In the genomic region with DNA sequence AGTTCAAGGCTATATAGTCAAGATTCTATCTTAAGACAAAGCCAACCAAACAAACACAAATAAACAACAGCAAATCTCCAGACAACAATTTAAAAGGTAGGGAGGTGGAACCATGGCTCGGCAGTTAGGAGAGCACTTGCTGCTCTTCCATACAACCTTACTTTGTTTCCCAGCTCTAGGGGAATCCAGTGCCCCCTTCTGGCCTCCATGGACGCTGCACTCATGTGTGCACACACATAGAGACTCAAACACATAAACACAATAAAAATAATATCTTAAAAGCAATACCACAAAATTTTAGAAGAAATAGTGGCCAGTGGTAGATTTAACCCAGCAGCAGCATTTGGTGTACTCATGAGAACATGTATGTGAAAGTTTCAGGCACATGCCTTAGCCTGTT, we compare ENCODE assay signal across 14 mouse cellular contexts. TPM values are rescaled to one million over a fixed set of nuclear protein-coding genes. Genes with fewer than 3 reads are reported as not detected.
DNase-seq lines count a peak whose midpoint lies in the region; ATAC-seq and TF ChIP-seq lines count a peak whose summit lies in the region.
"Had no signal": no experiment of that assay in that cellular context is flagged by ENCODE, and none has a peak within 500 bp of the region (broad histone marks: within the 10 kb centered on the region; RNA-seq: fewer than 3 reads in every experiment).

No protein-coding gene starts in this region.

- no peak for TF ChIP-seq EP300 in heart, adult 2 months (IDR thresholded peaks at IDR 0.05; ENCODE audit: insufficient read depth, low read depth, low read length)
- no peak for TF ChIP-seq EP300 in lung, postnatal 0 days (IDR thresholded peaks at IDR 0.05)

- no peaks in the 10 kb centered on the region for H3K4me1 ChIP-seq in heart, adult 2 months (ENCODE audit: control insufficient read depth, insufficient read depth, low read length)
- no peaks in the 10 kb centered on the region for H3K4me1 ChIP-seq in heart, embryonic 10.5 days
- H3K4me1 ChIP-seq in lung, postnatal 0 days (ENCODE audit: insufficient read depth, low read depth, low read length): no peaks in the 10 kb centered on the region
- H3K4me1 ChIP-seq in limb, embryonic 10.5 days: no peaks in the 10 kb centered on the region
- H3K4me1 ChIP-seq in intestine, embryonic 15.5 days (replicated peaks): no peaks in the 10 kb centered on the region
- H3K4me1 ChIP-seq: embryonic facial prominence, embryonic 13.5 days had no signal

- WGBS in heart, adult 2 months: 48% methylated on average over 2 of the region's 2 CpGs
- WGBS in heart, embryonic 10.5 days: 57% methylated on average over 2 of the region's 2 CpGs
- 52% methylated on average over 2 of the region's 2 CpGs for WGBS in lung, postnatal 0 days
- whole genome bisulfite sequencing in limb, embryonic 10.5 days: 67% methylated on average over 2 of the region's 2 CpGs
- WGBS in intestine, embryonic 15.5 days: 59% methylated on average over 2 of the region's 2 CpGs

- H3K9ac ChIP-seq in heart, adult 2 months (ENCODE audit: low read depth, low read length): no peak overlapping the region
- H3K9ac ChIP-seq in lung, postnatal 0 days (replicated peaks; ENCODE audit: low read depth): no peak overlapping the region
- no peak overlapping the region for H3K9ac ChIP-seq in intestine, embryonic 15.5 days
- H3K9ac ChIP-seq: embryonic facial prominence, embryonic 13.5 days had no signal

- H3K4me2 ChIP-seq in lung, postnatal 0 days (replicated peaks; ENCODE audit: low read depth, low read length): no peak overlapping the region
- H3K4me2 ChIP-seq in intestine, embryonic 15.5 days (replicated peaks): no peak overlapping the region
- H3K4me2 ChIP-seq: embryonic facial prominence, embryonic 13.5 days had no signal

- peak; percentile 31 for TF ChIP-seq CTCF in heart, adult 2 months (IDR thresholded peaks at IDR 0.05)
- peak; percentile 19; the same call in 1 of the 2 replicates for TF ChIP-seq CTCF in lung, postnatal 0 days (IDR thresholded peaks at IDR 0.05)

- no peak for TF ChIP-seq POLR2A in heart, adult 2 months (IDR thresholded peaks at IDR 0.05; ENCODE audit: insufficient read depth, low read depth, low read length)

- peak in 1 of 2 experiments; percentile 20 for DNase-seq in heart, adult 2 months
- DNase-seq in heart, embryonic 10.5 days (ENCODE audit: low spot score): no peak
- no peak for DNase-seq in lung, postnatal 0 days (ENCODE audit: low spot score)
- no peak for DNase-seq in lung, adult 18-20 months
- peak; percentile 32 for DNase-seq in ES-CJ7 (ENCODE audit: low read depth, low spot score)
- peak; percentile 40 for DNase-seq in limb, embryonic 10.5 days (ENCODE audit: low spot score)
- no peak for DNase-seq in natural killer cell, adult 2 months (ENCODE audit: low spot score in 2 of 2)
- DNase-seq: heart, postnatal 4 days had no signal

- intact Hi-C loops in heart, adult 2 months (cut with DNase I): no loop called here

- H3K79me2 ChIP-seq in heart, adult 2 months (replicated peaks; ENCODE audit: control insufficient read depth, insufficient read depth, low read length): no peaks in the 10 kb centered on the region

- no peak overlapping the region for H3K4me3 ChIP-seq in heart, adult 2 months
- H3K4me3 ChIP-seq in heart, embryonic 10.5 days: no peak overlapping the region
- H3K4me3 ChIP-seq in lung, postnatal 0 days (ENCODE audit: low read depth, low read length): no peak overlapping the region
- no peak overlapping the region for H3K4me3 ChIP-seq in limb, embryonic 10.5 days
- H3K4me3 ChIP-seq in intestine, embryonic 15.5 days (replicated peaks): no peak overlapping the region
- H3K4me3 ChIP-seq: embryonic facial prominence, embryonic 13.5 days had no signal

- no peak overlapping the region for H3K27ac ChIP-seq in heart, adult 2 months
- H3K27ac ChIP-seq in heart, embryonic 10.5 days: no peak overlapping the region
- H3K27ac ChIP-seq in lung, postnatal 0 days (ENCODE audit: low read length): no peak overlapping the region
- no peak overlapping the region for H3K27ac ChIP-seq in limb, embryonic 10.5 days
- H3K27ac ChIP-seq in intestine, embryonic 15.5 days: no peak overlapping the region
- H3K27ac ChIP-seq: embryonic facial prominence, embryonic 13.5 days had no signal

- ATAC-seq in lung, postnatal 0 days: no peak
- ATAC-seq in intestine, embryonic 15.5 days: no peak

- no peaks in the 10 kb centered on the region for H3K27me3 ChIP-seq in heart, adult 2 months (ENCODE audit: control insufficient read depth, insufficient read depth, low read length)
- no peaks in the 10 kb centered on the region for H3K27me3 ChIP-seq in heart, embryonic 10.5 days (ENCODE audit: insufficient read depth, poor library complexity, severe bottlenecking)
- no peaks in the 10 kb centered on the region for H3K27me3 ChIP-seq in lung, postnatal 0 days (replicated peaks; ENCODE audit: insufficient read depth, low read length)
- no peaks in the 10 kb centered on the region for H3K27me3 ChIP-seq in limb, embryonic 10.5 days (ENCODE audit: low read depth, poor library complexity, severe bottlenecking)
- no peaks in the 10 kb centered on the region for H3K27me3 ChIP-seq in intestine, embryonic 15.5 days (replicated peaks)
- H3K27me3 ChIP-seq: embryonic facial prominence, embryonic 13.5 days had no signal

- H3K9me3 ChIP-seq in heart, embryonic 10.5 days: peaks cover 52% of the 10 kb centered on the region
- H3K9me3 ChIP-seq in lung, postnatal 0 days (ENCODE audit: low read length): peaks cover 47% of the 10 kb centered on the region
- H3K9me3 ChIP-seq in limb, embryonic 10.5 days (replicated peaks): peaks cover 50% of the 10 kb centered on the region
- peaks cover 31% of the 10 kb centered on the region for H3K9me3 ChIP-seq in intestine, embryonic 15.5 days

- no peaks in the 10 kb centered on the region for H3K36me3 ChIP-seq in heart, adult 2 months (ENCODE audit: control insufficient read depth, insufficient read depth, low read length)
- no peaks in the 10 kb centered on the region for H3K36me3 ChIP-seq in heart, embryonic 10.5 days
- H3K36me3 ChIP-seq in lung, postnatal 0 days (ENCODE audit: insufficient read depth, low read length): no peaks in the 10 kb centered on the region
- H3K36me3 ChIP-seq in limb, embryonic 10.5 days: no peaks in the 10 kb centered on the region
- no peaks in the 10 kb centered on the region for H3K36me3 ChIP-seq in intestine, embryonic 15.5 days
- H3K36me3 ChIP-seq: embryonic facial prominence, embryonic 13.5 days had no signal

RNA-seq across cellular contexts. Expression of a gene that starts 5.4 kb away (rescaled TPM):
- total RNA-seq in heart, adult 2 months (2021): not detected
- polyA plus RNA-seq in heart, adult 2 months (2012; rRNA removed): 0.32 TPM in 1 of 2 replicates, not detected in the other
- not detected in 2 replicates for polyA plus RNA-seq in heart, embryonic 10.5 days (2016; fragmentation: Nextera tagmentation; extraction: Ambion mirVana)
- 0.21 and 0.26 TPM in 2 replicates for polyA plus RNA-seq in lung, postnatal 0 days (2015; fragmentation: Nextera tagmentation; extraction: Ambion mirVana)
- 0.13 TPM in 1 of 2 replicates, not detected in the other for polyA plus RNA-seq in limb, embryonic 10.5 days (2016; fragmentation: Nextera tagmentation; extraction: Ambion mirVana)
- 29.2 and 30.1 TPM in 2 replicates for polyA plus RNA-seq in intestine, embryonic 15.5 days (2015; fragmentation: Nextera tagmentation; extraction: Ambion mirVana)
- total RNA-seq: ES-E14; heart, postnatal 4 days; layer of hippocampus, postnatal 10 days; megakaryocyte-erythroid progenitor cell, adult 5-6 weeks had no signal
- polyA plus RNA-seq: embryonic facial prominence, embryonic 13.5 days had no signal

RNA-seq across cellular contexts. Expression of a gene that starts 9.6 kb away (rescaled TPM):
- under 1 TPM in 1 of 2 experiments, not detected in 1; 0.13 TPM for total RNA-seq in heart, adult 2 months (2021)
- 0.06 TPM in 2 replicates for polyA plus RNA-seq in heart, adult 2 months (2012; rRNA removed)
- polyA plus RNA-seq in heart, embryonic 10.5 days (2016; fragmentation: Nextera tagmentation; extraction: Ambion mirVana): 0.58 and 0.82 TPM in 2 replicates
- 0.15 and 0.43 TPM in 2 replicates for polyA plus RNA-seq in lung, postnatal 0 days (2015; fragmentation: Nextera tagmentation; extraction: Ambion mirVana)
- 1.2 and 1.3 TPM in 2 replicates for polyA plus RNA-seq in limb, embryonic 10.5 days (2016; fragmentation: Nextera tagmentation; extraction: Ambion mirVana)
- polyA plus RNA-seq in intestine, embryonic 15.5 days (2015; fragmentation: Nextera tagmentation; extraction: Ambion mirVana): 0.88 and 1.0 TPM in 2 replicates

RNA-seq across cellular contexts. Expression of a gene that starts 11.6 kb away (rescaled TPM):
- under 1 TPM in 1 of 2 experiments, not detected in 1; 0.23 TPM for total RNA-seq in heart, adult 2 months (2021)
- 0.53 and 0.66 TPM in 2 replicates for polyA plus RNA-seq in heart, adult 2 months (2012; rRNA removed)
- polyA plus RNA-seq in heart, embryonic 10.5 days (2016; fragmentation: Nextera tagmentation; extraction: Ambion mirVana): 8.1 and 9.9 TPM in 2 replicates
- polyA plus RNA-seq in lung, postnatal 0 days (2015; fragmentation: Nextera tagmentation; extraction: Ambion mirVana): 2.7 and 3.8 TPM in 2 replicates
- polyA plus RNA-seq in limb, embryonic 10.5 days (2016; fragmentation: Nextera tagmentation; extraction: Ambion mirVana): 8.9 and 10.4 TPM in 2 replicates
- 6.1 and 8.3 TPM in 2 replicates for polyA plus RNA-seq in intestine, embryonic 15.5 days (2015; fragmentation: Nextera tagmentation; extraction: Ambion mirVana)
- total RNA-seq: liver, adult 2 months had no signal
- polyA plus RNA-seq: liver, adult 2 months had no signal

RNA-seq across cellular contexts. Expression of a gene that starts 16.7 kb away (rescaled TPM):
- total RNA-seq in heart, adult 2 months (2021): not detected
- polyA plus RNA-seq in heart, adult 2 months (2012; rRNA removed): not detected in 2 replicates
- polyA plus RNA-seq in heart, embryonic 10.5 days (2016; fragmentation: Nextera tagmentation; extraction: Ambion mirVana): 0.13 TPM in 1 of 2 replicates, not detected in the other
- polyA plus RNA-seq in lung, postnatal 0 days (2015; fragmentation: Nextera tagmentation; extraction: Ambion mirVana): 0.08 and 0.11 TPM in 2 replicates
- not detected in 2 replicates for polyA plus RNA-seq in limb, embryonic 10.5 days (2016; fragmentation: Nextera tagmentation; extraction: Ambion mirVana)
- polyA plus RNA-seq in intestine, embryonic 15.5 days (2015; fragmentation: Nextera tagmentation; extraction: Ambion mirVana): 0.14 and 0.18 TPM in 2 replicates
- total RNA-seq: ES-E14; heart, postnatal 4 days; layer of hippocampus, postnatal 10 days; megakaryocyte-erythroid progenitor cell, adult 5-6 weeks had no signal
- polyA plus RNA-seq: embryonic facial prominence, embryonic 13.5 days had no signal

RNA-seq across cellular contexts. Expression of a gene that starts 51.3 kb away (rescaled TPM):
- not detected for total RNA-seq in heart, adult 2 months (2021)
- polyA plus RNA-seq in heart, adult 2 months (2012; rRNA removed): not detected in 2 replicates
- polyA plus RNA-seq in heart, embryonic 10.5 days (2016; fragmentation: Nextera tagmentation; extraction: Ambion mirVana): not detected in 2 replicates
- polyA plus RNA-seq in lung, postnatal 0 days (2015; fragmentation: Nextera tagmentation; extraction: Ambion mirVana): not detected in 2 replicates
- not detected in 2 replicates for polyA plus RNA-seq in limb, embryonic 10.5 days (2016; fragmentation: Nextera tagmentation; extraction: Ambion mirVana)
- not detected in 2 replicates for polyA plus RNA-seq in intestine, embryonic 15.5 days (2015; fragmentation: Nextera tagmentation; extraction: Ambion mirVana)
- total RNA-seq: ES-E14; heart, postnatal 4 days; layer of hippocampus, postnatal 10 days; megakaryocyte-erythroid progenitor cell, adult 5-6 weeks had no signal
- polyA plus RNA-seq: embryonic facial prominence, embryonic 13.5 days had no signal

Comparison
In these comparisons a context has a peak if more than half of its experiments do, and no peak if none do; other contexts are left out.
1. DNase-seq: peak in ES-CJ7 (single experiment) and limb, embryonic 10.5 days (single experiment); none in heart, embryonic 10.5 days (single experiment), lung, postnatal 0 days (single experiment), lung, adult 18-20 months (0 of 2) and natural killer cell, adult 2 months (0 of 2).
2. RNA of a gene that starts 5.4 kb away (polyA plus RNA-seq): 29.2 to 30.1 TPM in intestine, embryonic 15.5 days; 0.21 to 0.26 TPM in lung, postnatal 0 days, 0.32 TPM in heart, adult 2 months, not detected in heart, embryonic 10.5 days and 0.13 TPM in limb, embryonic 10.5 days; every median in the first group is over 10 times any median in the second.